19 mouse cellular contexts compared by ENCODE assay signal in the genomic region with DNA sequence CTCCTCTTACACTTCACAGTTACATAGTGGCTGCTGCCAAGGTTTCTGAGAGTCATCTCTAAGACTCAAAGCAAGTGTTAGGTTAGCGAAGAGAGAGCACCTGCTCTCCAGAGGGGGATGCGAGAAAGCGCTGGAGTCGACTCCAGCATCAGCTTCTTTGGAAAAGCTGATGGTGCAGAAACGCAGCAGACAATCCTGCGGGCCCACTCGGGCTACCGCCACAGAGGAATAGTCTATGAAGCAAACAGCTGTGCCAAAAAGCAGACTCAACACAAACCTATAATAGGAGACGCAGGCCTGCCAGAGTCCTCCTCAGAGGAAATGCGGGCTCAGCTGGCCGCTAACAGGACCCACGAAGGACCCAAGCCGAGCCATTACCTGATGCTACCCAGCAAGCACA. TPM values are rescaled to one million over a fixed set of nuclear protein-coding genes. Genes with fewer than 3 reads are reported as not detected.
DNase-seq lines count a peak whose midpoint lies in the region; TF ChIP-seq lines count a peak whose summit lies in the region.
"Had no signal": no experiment of that assay in that cellular context is flagged by ENCODE, and none has a peak within 500 bp of the region (broad histone marks: within the 10 kb centered on the region; RNA-seq: fewer than 3 reads in every experiment).

No protein-coding gene starts in this region.

- H3K9me3 ChIP-seq in E14TG2a.4 (ENCODE audit: low read length): peaks cover 4% of the 10 kb centered on the region; the same call in 1 of the 2 replicates
- H3K9me3 ChIP-seq: embryonic facial prominence, embryonic 10.5 days; forebrain, embryonic 12.5 days; intestine, embryonic 15.5 days; limb, embryonic 15.5 days; midbrain, embryonic 13.5 days had no signal

- no peak for TF ChIP-seq CTCF in E14TG2a.4 (conservative IDR thresholded peaks at IDR 0.05; ENCODE audit: low read length)

- DNase-seq in frontal cortex, postnatal 36 days (ENCODE audit: low spot score in 2 of 2): peak; percentile 49 to 52
- DNase-seq in frontal cortex, postnatal 14 days (ENCODE audit: low spot score in 2 of 2): no peak
- peak; percentile 28 to 55 for DNase-seq in left cerebral cortex, adult 18-20 months (ENCODE audit: low spot score in 2 of 2)
- no peak for DNase-seq in left cerebral cortex, postnatal 10 days (ENCODE audit: extremely low spot score in 1 of 2, low spot score in 2 of 2)
- DNase-seq in left cerebral cortex, postnatal 25 days (ENCODE audit: low spot score in 2 of 2): peak; percentile 51 to 75
- DNase-seq in cerebellum, adult 9-11 months: no peak
- no peak for DNase-seq in thymus, postnatal 10 days (ENCODE audit: low spot score in 2 of 2)
- DNase-seq: cerebellum, adult 8-10 months; kidney, adult 9 months; kidney, postnatal 36 days; lung, postnatal 10 days; thymus, postnatal 4 days had no signal

- no peaks in the 10 kb centered on the region; the same call in 1 of the 2 replicates for H3K27me3 ChIP-seq in E14TG2a.4 (ENCODE audit: insufficient read depth, low read length)
- H3K27me3 ChIP-seq: forebrain, embryonic 12.5 days; intestine, embryonic 15.5 days; limb, embryonic 15.5 days; midbrain, embryonic 13.5 days had no signal

- H3K36me3 ChIP-seq in E14TG2a.4 (ENCODE audit: insufficient read depth, low read length): no peaks in the 10 kb centered on the region
- H3K36me3 ChIP-seq: embryonic facial prominence, embryonic 10.5 days; forebrain, embryonic 12.5 days; intestine, embryonic 15.5 days; limb, embryonic 15.5 days; midbrain, embryonic 13.5 days had no signal

- intact Hi-C loops in left cerebral cortex, postnatal 10 days (cut with DNase I): no loop called here
- intact Hi-C loops in left cerebral cortex, postnatal 25 days (cut with DNase I): no loop called here

- H3K4me1 ChIP-seq in E14TG2a.4 (replicated peaks; ENCODE audit: low read depth, low read length): peaks cover 25% of the 10 kb centered on the region
- H3K4me1 ChIP-seq: embryonic facial prominence, embryonic 10.5 days; forebrain, embryonic 12.5 days; intestine, embryonic 15.5 days; limb, embryonic 15.5 days; midbrain, embryonic 13.5 days had no signal

- H3K4me3 ChIP-seq in E14TG2a.4 (replicated peaks; ENCODE audit: low read length): peak overlapping the region; percentile 61
- H3K4me3 ChIP-seq: embryonic facial prominence, embryonic 10.5 days; forebrain, embryonic 12.5 days; intestine, embryonic 15.5 days; limb, embryonic 15.5 days; midbrain, embryonic 13.5 days; myocyte had no signal

RNA-seq across cellular contexts. Expression of gene Mtus2, which starts 23.5 kb away (rescaled TPM):
- total RNA-seq in left cerebral cortex, adult 18-20 months (2021): 10 to 100 TPM; 37.8 to 39.5 TPM
- total RNA-seq in left cerebral cortex, postnatal 10 days (2021): 10 to 100 TPM; 43.2 to 44.3 TPM
- 10 to 100 TPM; 35.0 to 39.0 TPM for total RNA-seq in left cerebral cortex, postnatal 25 days (2021)

Comparison
In these comparisons a context has a peak if more than half of its experiments do, and no peak if none do; other contexts are left out.
1. DNase-seq: peak in frontal cortex, postnatal 36 days (2 of 2), left cerebral cortex, adult 18-20 months (2 of 2) and left cerebral cortex, postnatal 25 days (2 of 2); none in frontal cortex, postnatal 14 days (0 of 2), left cerebral cortex, postnatal 10 days (0 of 2), cerebellum, adult 9-11 months (single experiment) and thymus, postnatal 10 days (0 of 2).